Mouse (Mus musculus) Patski (cell line): ENCODE measurements around the gene Pvalb. TPM values are rescaled to one million over a fixed set of nuclear protein-coding genes. Genes with fewer than 3 reads are reported as not detected.

Source experiments
- ATAC-seq: fragments of 100-300 bp; one replicate; pipeline ENCODE4 v1.8.0; 2021
- CTCF ChIA-PET: fragments of 350-600 bp; sonication (Branson Sonifier 250); formaldehyde crosslinking; loops from one replicate; lab custom pipeline; 2022; ENCODE audit warnings: inconsistent platforms; lab: Charles Lee
- POLR2A ChIA-PET: fragments of 350-600 bp; sonication (Branson Sonifier 250); formaldehyde crosslinking; loops from one replicate; lab custom pipeline; 2022; ENCODE audit warnings: antibody characterized with exemption, inconsistent platforms; lab: Charles Lee
- DNase-seq: peaks from one replicate; pipeline ENCODE4 v3.0.0-alpha.2; 2011; ENCODE audit warnings: low read depth, low spot score
- H3K27me3 ChIP-seq: fragments of 371-371 bp; one replicate; pipeline ENCODE4 v1.5.1; 2021
- CTCF ChIP-seq: fragments of 100-300 bp; IDR thresholded peaks from one replicate; pipeline ENCODE4 v1.5.1; 2021
- in situ Hi-C: fragments of 300-500 bp; cut with MboI; formaldehyde crosslinking; loops from 3 replicates; pipeline ENCODE4 v1.11.1; 2018; ENCODE audit warnings: low pct_unique_long_range_greater_than_20kb, mixed read lengths
- polyA plus RNA-seq: library from polyadenylated mRNA; unstranded; gene quantifications from one replicate; pipeline ENCODE4 v1.2.3, GENCODE M21; 2021

Pvalb gene
- polyA plus RNA-seq, 1 experiment from 2014 or later = not detected

GRCm38 (mm10) chr15:78169566-78169965, 36.6 kb downstream of the Pvalb start:
- no peak for TF ChIP-seq CTCF
- no peak for DNase-seq
- no peaks in the 10 kb centered on the region for H3K27me3 ChIP-seq
- ChIA-PET CTCF (no interaction called here), POLR2A (no interaction called here)
- in situ Hi-C loops = no loop called here
- ATAC-seq = no peak

GRCm38 (mm10) chr15:78165292-78165691, 40.9 kb downstream of the Pvalb start:
- in situ Hi-C loops = no loop called here
- CTCF ChIA-PET = no interaction called here
- POLR2A ChIA-PET = no interaction called here
- DNase-seq = no peak
- ATAC-seq = no peak
- no peaks in the 10 kb centered on the region for H3K27me3 ChIP-seq
- TF ChIP-seq CTCF = no peak

- no peaks in the 10 kb centered on the region for H3K27me3 ChIP-seq
- in situ Hi-C loops = no loop called here
- ATAC-seq (no peak), DNase-seq (no peak)
- ChIA-PET CTCF (no interaction called here), POLR2A (interaction anchor here (0.6 kb wide), 1 partner anchor 370 kb away, joined by 3 read pairs; no protein-coding TSS in a partner anchor)
- TF ChIP-seq CTCF = no peak
Observed at GRCm38 (mm10) chr15:78164466-78164865, 41.7 kb downstream of the Pvalb start.

- H3K27me3 ChIP-seq = no peaks in the 10 kb centered on the region
- ChIA-PET CTCF (no interaction called here), POLR2A (no interaction called here)
- no peak for DNase-seq
- no peak for ATAC-seq
- in situ Hi-C loops = no loop called here
- no peak for TF ChIP-seq CTCF
Observed at GRCm38 (mm10) chr15:78161946-78162345, 44.3 kb downstream of the Pvalb start.

GRCm38 (mm10) chr15:78158335-78158734, 47.9 kb downstream of the Pvalb start:
- DNase-seq (no peak), ATAC-seq (no peak)
- in situ Hi-C loops = no loop called here
- H3K27me3 ChIP-seq = peaks cover 5% of the 10 kb centered on the region
- no peak for TF ChIP-seq CTCF
- POLR2A ChIA-PET = no interaction called here
- CTCF ChIA-PET = no interaction called here

- CTCF ChIA-PET = no interaction called here
- POLR2A ChIA-PET = no interaction called here
- DNase-seq (no peak), ATAC-seq (no peak)
- in situ Hi-C loops = no loop called here
- peaks cover 7% of the 10 kb centered on the region for H3K27me3 ChIP-seq
- TF ChIP-seq CTCF = no peak
Observed at GRCm38 (mm10) chr15:78157824-78158223, 48.4 kb downstream of the Pvalb start.

GRCm38 (mm10) chr15:78157330-78157729, 48.9 kb downstream of the Pvalb start:
- ChIA-PET CTCF (no interaction called here), POLR2A (no interaction called here)
- DNase-seq (no peak), ATAC-seq (no peak)
- no peak for TF ChIP-seq CTCF
- in situ Hi-C loops = no loop called here
- peaks cover 11% of the 10 kb centered on the region for H3K27me3 ChIP-seq

GRCm38 (mm10) chr15:78155421-78155820, 50.8 kb downstream of the Pvalb start:
- in situ Hi-C loops = no loop called here

GRCm38 (mm10) chr15:78153045-78153775, 53.0 kb downstream of the Pvalb start:
- ChIA-PET CTCF (no interaction called here), POLR2A (no interaction called here)
- no peak for ATAC-seq
- peaks cover 36% of the 10 kb centered on the region for H3K27me3 ChIP-seq
- in situ Hi-C loops = no loop called here
- TF ChIP-seq CTCF = no peak
- no peak for DNase-seq

More at GRCm38 (mm10) chr15:78155421-78155820, 50.8 kb downstream of the Pvalb start:
- CTCF ChIA-PET = no interaction called here
- H3K27me3 ChIP-seq = peaks cover 16% of the 10 kb centered on the region
- ATAC-seq (no peak), DNase-seq (no peak)
- POLR2A ChIA-PET = no interaction called here
- TF ChIP-seq CTCF = no peak

- in situ Hi-C loops = no loop called here
- TF ChIP-seq CTCF = no peak
- ATAC-seq (no peak), DNase-seq (no peak)
- CTCF ChIA-PET = no interaction called here
- H3K27me3 ChIP-seq = peaks cover 63% of the 10 kb centered on the region
- POLR2A ChIA-PET = no interaction called here
Observed at GRCm38 (mm10) chr15:78148565-78148964, 57.6 kb downstream of the Pvalb start.

Other genes starting within 250 kb of the Pvalb start
- 16.1 TPM for gene Foxred2, start 249.7 kb downstream of the Pvalb start, polyA plus RNA-seq
- 231 TPM for gene Eif3d, start 235.6 kb downstream of the Pvalb start, polyA plus RNA-seq
- not detected for gene Cacng2, start 86.4 kb downstream of the Pvalb start, polyA plus RNA-seq
- 32.2 TPM for gene Ift27, start 32.3 kb downstream of the Pvalb start, polyA plus RNA-seq
- 0.53 TPM for gene Ncf4, start 38.4 kb upstream of the Pvalb start, polyA plus RNA-seq
- 0.09 TPM for gene Csf2rb2, start 99.3 kb upstream of the Pvalb start, polyA plus RNA-seq
- 0.36 TPM for gene Csf2rb, start 119.4 kb upstream of the Pvalb start, polyA plus RNA-seq
- not detected for gene Tex33, start 189.5 kb upstream of the Pvalb start, polyA plus RNA-seq
- gene Tst, start 199.5 kb upstream of the Pvalb start, polyA plus RNA-seq = 23.8 TPM
- gene Mpst, start 200.0 kb upstream of the Pvalb start, polyA plus RNA-seq = 61.9 TPM
- 157 TPM for gene Kctd17, start 222.2 kb upstream of the Pvalb start, polyA plus RNA-seq